Mouse (Mus musculus) megakaryocyte, embryonic 14.5 days (primary cell): ENCODE results near the gene Etfbkmt. TPM values are rescaled to one million over a fixed set of nuclear protein-coding genes. Genes with fewer than 3 reads are reported as not detected.
A peak's percentile ranks its signal among the peaks of the same experiment; 100 is the strongest.
"Not testable (repeated sequence)": the region's sequence is repeated elsewhere in the genome, so short reads cannot be mapped to it uniquely, and the experiment has no call there.

Experiments
- H3K27me3 ChIP-seq: replicated peaks from 2 replicates; pipeline ENCODE3; 2012; ENCODE audit warnings: inconsistent platforms
- H3K36me3 ChIP-seq: replicated peaks from 2 replicates; pipeline ENCODE3; 2012; ENCODE audit warnings: low read length, inconsistent platforms, mixed read lengths
- H3K4me1 ChIP-seq: 2 replicates; pipeline ENCODE4 v1.6.1; 2012; ENCODE audit warnings: inconsistent platforms
- H3K4me3 ChIP-seq: replicated peaks from 2 replicates; pipeline ENCODE3; 2012; ENCODE audit warnings: moderate library complexity, mild to moderate bottlenecking, inconsistent platforms
- H3K9me3 ChIP-seq: 2 replicates; pipeline ENCODE4 v1.6.1; 2012; ENCODE audit warnings: inconsistent platforms
- FLI1 ChIP-seq: IDR thresholded peaks from 2 replicates; pipeline ENCODE4 v1.6.1; 2012; ENCODE audit warnings: low read length, inconsistent platforms, mixed read lengths
- GATA1 ChIP-seq: IDR thresholded peaks from 3 replicates; pipeline ENCODE4 v1.6.1; 2012; ENCODE audit warnings: mixed read lengths, low read length, inconsistent platforms, borderline replicate concordance
- polyA plus RNA-seq: library from polyadenylated mRNA; stranded (reverse); fragments of >175 nt; gene quantifications from 2 replicates; pipeline ENCODE4 v1.2.3, GENCODE M21; 2012; ENCODE audit warnings: low replicate concordance; ENCODE audit not compliant: insufficient read depth

Etfbkmt gene
- polyA plus RNA-seq, 1 experiment: 0.64 TPM

DNA sequence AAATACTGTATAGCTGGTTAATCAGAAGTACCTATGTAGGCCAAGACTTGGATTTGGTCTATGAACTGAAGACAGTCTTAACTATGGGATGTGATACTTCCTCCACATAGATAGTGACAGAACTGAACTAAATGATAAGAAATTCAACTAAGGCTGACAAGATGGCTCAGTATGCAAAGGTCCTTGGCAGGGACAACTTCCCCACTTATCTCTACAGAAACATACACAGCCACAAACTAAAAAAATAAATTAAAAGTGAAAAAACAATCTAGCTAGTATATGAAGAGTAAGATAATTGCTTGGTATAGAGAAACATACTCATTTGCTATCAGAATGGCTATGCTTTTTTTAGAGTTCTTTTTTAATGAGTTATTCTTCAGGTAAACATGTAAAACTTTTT is 39.4 kb downstream of the Etfbkmt start:
- no peak overlapping the region for H3K4me3 ChIP-seq
- H3K9me3 ChIP-seq: peaks cover 4% of the 10 kb centered on the region
- H3K4me1 ChIP-seq: peaks cover 44% of the 10 kb centered on the region
- no peaks in the 10 kb centered on the region for H3K27me3 ChIP-seq
- TF ChIP-seq GATA1 (no peak), FLI1 (no peak)
- peaks cover 96% of the 10 kb centered on the region for H3K36me3 ChIP-seq

DNA sequence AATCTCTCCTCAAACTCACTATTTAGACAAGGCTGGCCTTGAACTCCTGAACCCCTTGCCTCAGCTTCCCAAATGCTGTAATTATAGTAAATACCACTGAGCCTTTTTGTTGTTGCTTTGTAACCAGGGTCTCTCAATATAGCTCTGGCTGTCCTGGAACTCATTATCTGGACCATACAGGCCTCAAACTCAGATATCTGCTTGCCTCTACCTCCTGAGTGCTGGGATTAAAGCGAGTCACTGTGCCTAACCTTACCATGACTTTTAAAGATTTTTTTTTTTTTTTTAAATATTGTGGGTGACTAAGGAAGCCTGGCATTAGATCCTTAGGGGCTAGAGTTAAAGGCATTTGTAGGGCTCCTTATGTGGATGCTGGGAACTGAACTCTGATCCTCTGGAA is 44.4 kb downstream of the Etfbkmt start:
- Histone ChIP-seq H3K4me1 (peaks cover 55% of the 10 kb centered on the region), H3K4me3 (no peak overlapping the region), H3K36me3 (peaks cover 68% of the 10 kb centered on the region), H3K27me3 (no peaks in the 10 kb centered on the region), H3K9me3 (peaks cover under 1% of the 10 kb centered on the region; the same call in 1 of the 2 replicates)
- TF ChIP-seq FLI1: no peak

DNA sequence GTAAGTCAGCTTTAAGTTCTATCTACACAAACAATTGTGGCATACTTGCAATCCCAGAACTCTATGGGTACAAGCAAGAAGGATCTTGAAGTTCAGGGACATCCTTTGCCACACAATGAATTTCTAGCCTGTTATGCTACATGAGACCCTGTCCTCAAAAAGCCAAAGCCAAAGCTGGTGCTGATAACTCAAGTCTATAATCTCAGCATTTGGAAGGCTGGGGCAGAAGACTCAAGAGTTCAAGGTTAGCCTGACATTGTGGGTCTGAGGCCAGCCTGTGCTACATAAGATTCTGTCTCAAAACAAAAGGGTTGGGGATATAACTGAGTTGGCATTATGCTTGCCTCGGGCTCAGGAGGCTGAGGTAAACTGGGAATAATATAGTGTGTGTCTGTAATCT is 47.7 kb downstream of the Etfbkmt start:
- TF ChIP-seq GATA1: no peak
- no peak for TF ChIP-seq FLI1
- Histone ChIP-seq H3K4me3 (peak overlapping the region; percentile 95), H3K9me3 (peaks cover 7% of the 10 kb centered on the region; the same call in 1 of the 2 replicates), H3K4me1 (peaks cover 46% of the 10 kb centered on the region), H3K27me3 (no peaks in the 10 kb centered on the region), H3K36me3 (peaks cover 40% of the 10 kb centered on the region)

GRCm38 (mm10) chr6:149188041-149188924 is 48.6 kb downstream of the Etfbkmt start, which contains the start of gene Amn1:
Amn1 (minus strand) TSS chr6:149188712.
- Histone ChIP-seq H3K4me3 (peak within 1 kb of the TSS; percentile 95), H3K4me1 (peaks cover 51% of the 10 kb centered on the region), H3K9me3 (peaks cover 8% of the 10 kb centered on the region; the same call in 1 of the 2 replicates), H3K27me3 (no peaks in the 10 kb centered on the region), H3K36me3 (peaks cover 34% of the 10 kb centered on the region)
- TF ChIP-seq GATA1 (no peak), FLI1 (peak; percentile 93)

GRCm38 (mm10) chr6:149188925-149189257 is 49.2 kb downstream of the Etfbkmt start:
- TF ChIP-seq GATA1 (no peak), FLI1 (no peak)
- Histone ChIP-seq H3K36me3 (peaks cover 30% of the 10 kb centered on the region), H3K4me1 (peaks cover 55% of the 10 kb centered on the region), H3K4me3 (peak overlapping the region; percentile 95), H3K27me3 (no peaks in the 10 kb centered on the region), H3K9me3 (peaks cover 8% of the 10 kb centered on the region; the same call in 1 of the 2 replicates)

DNA sequence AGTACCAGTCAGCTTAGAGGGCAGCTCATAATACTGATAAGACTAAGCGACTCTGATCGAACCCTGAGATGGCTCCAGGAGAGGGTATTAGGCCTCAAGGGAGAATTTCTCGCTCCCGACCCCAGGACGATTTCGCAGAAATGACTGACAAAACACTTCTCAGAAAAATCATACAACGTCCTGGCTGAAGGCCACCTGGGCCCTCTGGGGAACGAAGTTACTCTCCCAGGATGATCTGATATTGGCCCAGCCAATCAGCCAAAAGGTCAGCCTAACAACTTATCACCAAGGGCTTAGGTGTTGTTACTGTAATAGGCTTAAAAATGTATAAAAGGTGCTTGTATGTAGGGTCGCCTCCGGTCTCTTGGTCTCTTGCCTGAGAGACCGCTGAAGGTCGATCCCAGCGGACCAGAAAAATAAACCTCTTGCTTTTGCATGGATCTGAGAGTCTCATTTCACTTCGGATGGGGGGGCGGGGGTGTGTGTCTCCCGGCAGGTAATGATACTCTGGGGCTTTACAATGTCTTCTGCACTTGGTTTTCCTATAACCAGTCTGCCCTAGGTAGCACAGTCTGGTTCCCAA is 49.8 kb downstream of the Etfbkmt start:
- peaks cover 25% of the 10 kb centered on the region for H3K36me3 ChIP-seq
- H3K4me1 ChIP-seq: peaks cover 55% of the 10 kb centered on the region
- peaks cover 8% of the 10 kb centered on the region; the same call in 1 of the 2 replicates for H3K9me3 ChIP-seq
- no peaks in the 10 kb centered on the region for H3K27me3 ChIP-seq
- H3K4me3 ChIP-seq: peak overlapping the region; percentile 95
- TF ChIP-seq FLI1: no peak
- TF ChIP-seq GATA1: no peak

GRCm38 (mm10) chr6:149191951-149192350 is 52.3 kb downstream of the Etfbkmt start:
- H3K27me3 ChIP-seq, H3K36me3 ChIP-seq, H3K9me3 ChIP-seq, H3K4me3 ChIP-seq: not testable (repeated sequence)
- H3K4me1 ChIP-seq: peaks cover 51% of the 10 kb centered on the region

GRCm38 (mm10) chr6:149193276-149193905 is 53.7 kb downstream of the Etfbkmt start:
- H3K36me3 ChIP-seq: peaks cover 8% of the 10 kb centered on the region
- peaks cover 52% of the 10 kb centered on the region for H3K4me1 ChIP-seq
- no peaks in the 10 kb centered on the region for H3K27me3 ChIP-seq
- H3K9me3 ChIP-seq: peaks cover 8% of the 10 kb centered on the region; the same call in 1 of the 2 replicates
- peak overlapping the region; percentile 80 for H3K4me3 ChIP-seq
- peak; percentile 52; the same call in 1 of the 3 replicates for TF ChIP-seq GATA1
- no peak for TF ChIP-seq FLI1

DNA sequence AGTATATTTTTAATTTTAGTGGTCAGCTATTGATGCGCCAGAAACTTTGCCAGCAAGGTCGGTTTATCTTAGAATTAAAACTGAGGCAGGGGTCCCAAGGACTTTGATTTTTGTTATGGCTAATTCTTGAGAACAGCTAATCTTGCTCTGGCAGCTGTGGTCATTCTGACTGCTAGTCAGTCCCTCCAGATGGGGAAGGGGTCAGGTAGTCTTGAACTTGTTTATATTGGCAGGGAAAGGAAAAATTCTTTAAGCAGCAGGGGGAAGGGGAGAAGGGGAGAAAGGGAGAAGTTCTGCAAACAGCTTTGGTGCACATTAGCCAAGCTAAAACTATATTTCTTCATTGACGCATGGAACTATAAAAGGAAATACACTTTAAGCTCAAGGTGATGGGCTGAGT is 57.5 kb downstream of the Etfbkmt start:
- H3K27me3 ChIP-seq: no peaks in the 10 kb centered on the region
- H3K4me1 ChIP-seq: peaks cover 47% of the 10 kb centered on the region
- H3K36me3 ChIP-seq: peaks cover 5% of the 10 kb centered on the region
- no peak overlapping the region for H3K4me3 ChIP-seq
- peaks cover 3% of the 10 kb centered on the region; the same call in 1 of the 2 replicates for H3K9me3 ChIP-seq
- no peak for TF ChIP-seq GATA1
- no peak for TF ChIP-seq FLI1

- H3K36me3 ChIP-seq: no peaks in the 10 kb centered on the region
- H3K9me3 ChIP-seq: no peaks in the 10 kb centered on the region
- H3K4me3 ChIP-seq: no peak overlapping the region
- TF ChIP-seq FLI1 (no peak), GATA1 (no peak)
- H3K4me1 ChIP-seq: peaks cover 39% of the 10 kb centered on the region
- H3K27me3 ChIP-seq: no peaks in the 10 kb centered on the region
Observed at GRCm38 (mm10) chr6:149198572-149198971, 58.9 kb downstream of the Etfbkmt start.

Other genes starting within 250 kb of the Etfbkmt start
- 0.63 TPM in 1 of 2 replicates, not detected in the other for gene Caprin2, start 243.6 kb upstream of the Etfbkmt start, polyA plus RNA-seq
- gene Sinhcaf, start 193.4 kb upstream of the Etfbkmt start, polyA plus RNA-seq: 5.2 and 13.1 TPM in 2 replicates
- 0.07 TPM in 1 of 2 replicates, not detected in the other for gene Dennd5b, start 38.2 kb upstream of the Etfbkmt start, polyA plus RNA-seq
- not detected in 2 replicates for gene Gm10203, start 9.7 kb upstream of the Etfbkmt start, polyA plus RNA-seq
- gene Amn1, start 48.9 kb downstream of the Etfbkmt start, polyA plus RNA-seq: 1.6 TPM in 1 of 2 replicates, not detected in the other
- gene Resf1, start 169.6 kb downstream of the Etfbkmt start, polyA plus RNA-seq: 0.39 and 3.8 TPM in 2 replicates